Mouse (Mus musculus): ENCODE measurements around the gene Popdc2. TPM values are rescaled to one million over a fixed set of nuclear protein-coding genes. Genes with fewer than 3 reads are reported as not detected.
A peak's percentile ranks its signal among the peaks of the same experiment; 100 is the strongest.

Popdc2 gene
- total RNA-seq, 2 experiments from 2014 or later = 0.21 to 0.50 TPM

GRCm38 (mm10) chr16:38373941-38374340 is 11.9 kb downstream of the Popdc2 start:
- intact Hi-C loops (cut with DNase I) = no loop called here

GRCm38 (mm10) chr16:38374379-38375140 is 12.6 kb downstream of the Popdc2 start:
- intact Hi-C loops (cut with DNase I) = loop anchor here (5.0 kb wide), 1 partner anchor 108 kb away; no protein-coding TSS in a partner anchor
- DNase-seq (ENCODE audit: low spot score in 2 of 2) = no peak

More at GRCm38 (mm10) chr16:38373941-38374340, 11.9 kb downstream of the Popdc2 start:
- DNase-seq (ENCODE audit: low spot score in 2 of 2) = no peak

GRCm38 (mm10) chr16:38375182-38375581 is 13.2 kb downstream of the Popdc2 start:
- no peak for DNase-seq (ENCODE audit: low spot score in 2 of 2)
- intact Hi-C loops (cut with DNase I) = loop anchor here (5.0 kb wide), 1 partner anchor 107 kb away; no protein-coding TSS in a partner anchor

GRCm38 (mm10) chr16:38376163-38376840 is 14.3 kb downstream of the Popdc2 start:
- intact Hi-C loops (cut with DNase I) = loop anchor here (5.0 kb wide), 1 partner anchor 106 kb away; no protein-coding TSS in a partner anchor
- peak; percentile 72 to 75 for DNase-seq (ENCODE audit: low spot score in 2 of 2)

GRCm38 (mm10) chr16:38376841-38377249 is 14.8 kb downstream of the Popdc2 start:
- no peak for DNase-seq (ENCODE audit: low spot score in 2 of 2)
- intact Hi-C loops (cut with DNase I) = loop anchor here (5.0 kb wide), 1 partner anchor 105 kb away; no protein-coding TSS in a partner anchor

- no peak for DNase-seq (ENCODE audit: low spot score in 2 of 2)
- intact Hi-C loops (cut with DNase I) = loop anchor here (5.0 kb wide), 1 partner anchor 105 kb away; no protein-coding TSS in a partner anchor
Observed at GRCm38 (mm10) chr16:38377546-38377945, 15.5 kb downstream of the Popdc2 start.

GRCm38 (mm10) chr16:38378591-38378990 is 16.6 kb downstream of the Popdc2 start:
- no peak for DNase-seq (ENCODE audit: low spot score in 2 of 2)
- intact Hi-C loops (cut with DNase I) = loop anchor here (5.0 kb wide), 1 partner anchor 104 kb away; no protein-coding TSS in a partner anchor

GRCm38 (mm10) chr16:38379088-38379487 is 17.1 kb downstream of the Popdc2 start:
- intact Hi-C loops (cut with DNase I) = loop anchor here (5.0 kb wide), 1 partner anchor 103 kb away; no protein-coding TSS in a partner anchor

GRCm38 (mm10) chr16:38379493-38379892 is 17.5 kb downstream of the Popdc2 start:
- DNase-seq (ENCODE audit: low spot score in 2 of 2) = no peak
- intact Hi-C loops (cut with DNase I) = loop anchor here (5.0 kb wide), 1 partner anchor 103 kb away; no protein-coding TSS in a partner anchor

More at GRCm38 (mm10) chr16:38379088-38379487, 17.1 kb downstream of the Popdc2 start:
- no peak for DNase-seq (ENCODE audit: low spot score in 2 of 2)

- intact Hi-C loops (cut with DNase I) = loop anchor here (5.0 kb wide), 1 partner anchor 102 kb away; no protein-coding TSS in a partner anchor
- DNase-seq (ENCODE audit: low spot score in 2 of 2) = no peak
Observed at GRCm38 (mm10) chr16:38379926-38380325, 17.9 kb downstream of the Popdc2 start.

GRCm38 (mm10) chr16:38383683-38384082 is 21.7 kb downstream of the Popdc2 start:
- no peak for DNase-seq (ENCODE audit: low spot score in 2 of 2)
- intact Hi-C loops (cut with DNase I) = no loop called here

GRCm38 (mm10) chr16:38385184-38385634 is 23.2 kb downstream of the Popdc2 start:
- no peak for DNase-seq (ENCODE audit: low spot score in 2 of 2)
- intact Hi-C loops (cut with DNase I) = no loop called here

GRCm38 (mm10) chr16:38385700-38386099 is 23.7 kb downstream of the Popdc2 start:
- intact Hi-C loops (cut with DNase I) = no loop called here
- no peak for DNase-seq (ENCODE audit: low spot score in 2 of 2)

- intact Hi-C loops (cut with DNase I) = no loop called here
- no peak for DNase-seq (ENCODE audit: low spot score in 2 of 2)
Observed at GRCm38 (mm10) chr16:38387389-38387788, 25.4 kb downstream of the Popdc2 start.

- DNase-seq (ENCODE audit: low spot score in 2 of 2) = no peak
- intact Hi-C loops (cut with DNase I) = no loop called here
Observed at GRCm38 (mm10) chr16:38388757-38389156, 26.7 kb downstream of the Popdc2 start.

- intact Hi-C loops (cut with DNase I) = no loop called here
Observed at GRCm38 (mm10) chr16:38389284-38389893, 27.4 kb downstream of the Popdc2 start.

GRCm38 (mm10) chr16:38390322-38390721 is 28.3 kb downstream of the Popdc2 start:
- intact Hi-C loops (cut with DNase I) = no loop called here
- no peak for DNase-seq (ENCODE audit: low spot score in 2 of 2)

More at GRCm38 (mm10) chr16:38389284-38389893, 27.4 kb downstream of the Popdc2 start:
- DNase-seq (ENCODE audit: low spot score in 2 of 2) = no peak

- intact Hi-C loops (cut with DNase I) = no loop called here
- peak in 1 of 2 experiments; percentile 19 for DNase-seq (ENCODE audit: low spot score in 2 of 2)
Observed at GRCm38 (mm10) chr16:38392126-38392894, 30.3 kb downstream of the Popdc2 start.

- intact Hi-C loops (cut with DNase I) = no loop called here
- DNase-seq (ENCODE audit: low spot score in 2 of 2) = no peak
Observed at GRCm38 (mm10) chr16:38394191-38394618, 32.2 kb downstream of the Popdc2 start.
